Mouse (Mus musculus) MEL (cell line): Measurements from ENCODE around the gene Qrsl1. TPM values are rescaled to one million over a fixed set of nuclear protein-coding genes. Genes with fewer than 3 reads are reported as not detected.

Experiments
- DNase-seq: peaks from one replicate; pipeline ENCODE4 v3.0.0; 2011; ENCODE audit warnings: low read depth, low spot score
- H3K27ac ChIP-seq: 2 replicates; pipeline ENCODE4 v1.5.1; 2012; ENCODE audit warnings: low read depth, mild to moderate bottlenecking, control low read depth, low read length, moderate library complexity; ENCODE audit not compliant: control insufficient read depth
- H3K27me3 ChIP-seq, 2 experiments: fragments of 150-350 bp in 1 of 2; sonication (generic) in 1 of 2; 2 replicates each; pipeline ENCODE4 v1.6.1; 2012; ENCODE audit warnings: low read length in 2 of 2, mild to moderate bottlenecking in 2 of 2, improper control_type of control experiment in 1 of 2, moderate library complexity in 1 of 2; ENCODE audit not compliant: insufficient read depth in 2 of 2, control insufficient read depth in 1 of 2
- H3K36me3 ChIP-seq, 2 experiments: 2 replicates each; pipeline ENCODE4 v1.6.1; 2012 to 2014; ENCODE audit warnings: low read length in 2 of 2, improper control_type of control experiment in 1 of 2, inconsistent platforms in 1 of 2, mild to moderate bottlenecking in 1 of 2; ENCODE audit not compliant: insufficient read depth in 2 of 2, control insufficient read depth in 1 of 2
- H3K4me1 ChIP-seq, 2 experiments: fragments of 150-350 bp in 1 of 2; sonication (generic) in 1 of 2; 2 replicates each; pipeline ENCODE4 v1.6.1; 2012; ENCODE audit warnings: low read length in 2 of 2, improper control_type of control experiment in 1 of 2, mild to moderate bottlenecking in 1 of 2; ENCODE audit not compliant: insufficient read depth in 2 of 2, control insufficient read depth in 1 of 2
- H3K4me3 ChIP-seq, 2 experiments: fragments of 150-350 bp in 1 of 2; sonication (generic) in 1 of 2; 2 replicates each; pipeline ENCODE4 v1.5.1; 2012; ENCODE audit warnings: low read depth in 2 of 2, low read length in 2 of 2, mild to moderate bottlenecking in 2 of 2, moderate library complexity in 2 of 2, control low read depth in 1 of 2, improper control_type of control experiment in 1 of 2; ENCODE audit not compliant: control insufficient read depth in 1 of 2, insufficient read depth in 1 of 2
- H3K79me2 ChIP-seq: 2 replicates; pipeline ENCODE4 v1.6.1; 2012; ENCODE audit warnings: mild to moderate bottlenecking, low read length, moderate library complexity; ENCODE audit not compliant: control insufficient read depth, poor library complexity, insufficient read depth
- H3K9ac ChIP-seq: 2 replicates; pipeline ENCODE4 v1.6.1; 2012; ENCODE audit warnings: low read depth, mild to moderate bottlenecking, control low read depth, low read length, moderate library complexity; ENCODE audit not compliant: control insufficient read depth, poor library complexity, severe bottlenecking
- H3K9me3 ChIP-seq: fragments of 150-350 bp; sonication (generic); replicated peaks from 2 replicates; pipeline ENCODE4 v1.6.1; 2012; ENCODE audit warnings: mild to moderate bottlenecking, low read length, improper control_type of control experiment, moderate library complexity; ENCODE audit not compliant: insufficient read depth
- E2F4 ChIP-seq: IDR thresholded peaks from 2 replicates; pipeline ENCODE4 v1.6.1; 2011; ENCODE audit warnings: low read depth, low read length, improper control_type of control experiment, borderline replicate concordance
- ELF1 ChIP-seq: IDR thresholded peaks from 2 replicates; pipeline ENCODE4 v1.6.1; 2014; ENCODE audit warnings: low read depth, mild to moderate bottlenecking, inconsistent platforms, low read length, improper control_type of control experiment, moderate library complexity
- HCFC1 ChIP-seq: IDR thresholded peaks from 2 replicates; pipeline ENCODE4 v1.6.1; 2012; ENCODE audit warnings: low read depth, mild to moderate bottlenecking, inconsistent platforms, low read length, improper control_type of control experiment, moderate library complexity
- JUND ChIP-seq: IDR thresholded peaks from 2 replicates; pipeline ENCODE4 v1.6.1; 2011; ENCODE audit warnings: low read depth, mild to moderate bottlenecking, improper control_type of control experiment, low read length
- KAT2A ChIP-seq: conservative IDR thresholded peaks from 2 replicates; pipeline ENCODE4 v1.6.1; 2012; ENCODE audit warnings: low read depth, low read length, improper control_type of control experiment, inconsistent platforms
- MAX ChIP-seq: IDR thresholded peaks from 2 replicates; pipeline ENCODE4 v1.6.1; 2011; ENCODE audit warnings: low read length, improper control_type of control experiment
- MXI1 ChIP-seq: IDR thresholded peaks from 2 replicates; pipeline ENCODE4 v1.6.1; 2011; ENCODE audit warnings: mild to moderate bottlenecking, low read depth, low read length, improper control_type of control experiment
- MYC ChIP-seq: IDR thresholded peaks from 2 replicates; pipeline ENCODE4 v1.6.1; 2011; ENCODE audit warnings: low read depth, mild to moderate bottlenecking, low read length, improper control_type of control experiment, moderate library complexity
- NELFE ChIP-seq: IDR thresholded peaks from 2 replicates; pipeline ENCODE4 v1.6.1; 2011; ENCODE audit warnings: low read depth, low read length, improper control_type of control experiment
- NRF1 ChIP-seq: IDR thresholded peaks from 2 replicates; pipeline ENCODE4 v1.6.1; 2014; ENCODE audit warnings: low read depth, mild to moderate bottlenecking, inconsistent platforms, low read length, improper control_type of control experiment, moderate library complexity; ENCODE audit not compliant: poor library complexity, insufficient read depth, severe bottlenecking
- POLR2A ChIP-seq, 2 experiments: IDR thresholded peaks; 2 replicates each; pipeline ENCODE4 v1.6.1; 2011 to 2012; ENCODE audit warnings: low read length in 2 of 2, mild to moderate bottlenecking in 2 of 2, control low read depth in 1 of 2, improper control_type of control experiment in 1 of 2, low read depth in 1 of 2, moderate library complexity in 1 of 2; ENCODE audit not compliant: control insufficient read depth in 1 of 2, insufficient read depth in 1 of 2, poor library complexity in 1 of 2
- POLR2AphosphoS2 ChIP-seq: IDR thresholded peaks from 2 replicates; pipeline ENCODE4 v1.6.1; 2011; ENCODE audit warnings: low read length, improper control_type of control experiment
- RCOR1 ChIP-seq: IDR thresholded peaks from 2 replicates; pipeline ENCODE4 v1.6.1; 2012; ENCODE audit warnings: low read depth, mild to moderate bottlenecking, inconsistent platforms, low read length, improper control_type of control experiment
- SIN3A ChIP-seq: IDR thresholded peaks from 2 replicates; pipeline ENCODE4 v1.6.1; 2012; ENCODE audit warnings: low read length, improper control_type of control experiment, inconsistent platforms
- ZC3H11A ChIP-seq: IDR thresholded peaks from 2 replicates; pipeline ENCODE4 v1.6.1; 2012; ENCODE audit warnings: low read depth, mild to moderate bottlenecking, inconsistent platforms, low read length, improper control_type of control experiment
- ZNF384 ChIP-seq: IDR thresholded peaks from 2 replicates; pipeline ENCODE4 v1.6.1; 2012; ENCODE audit warnings: low read depth, mild to moderate bottlenecking, inconsistent platforms, low read length, improper control_type of control experiment
- polyA plus RNA-seq, 2 experiments: library from polyadenylated mRNA; stranded (reverse) in 1 of 2; unstranded in 1 of 2; fragments of >175 nt in 1 of 2; fragments of >200 nt in 1 of 2; gene quantifications; 2 replicates each; pipeline versions ENCODE4 v1.2.1 to v1.2.4; 2012; ENCODE audit warnings: low replicate concordance in 2 of 2, low read depth in 1 of 2; ENCODE audit not compliant: insufficient read length in 2 of 2, insufficient read depth in 1 of 2, missing spikeins in 1 of 2
- total RNA-seq: library from RNA; depleted of rRNA; stranded (reverse); fragments of 300-350 nt; gene quantifications from 2 replicates; pipeline ENCODE4 v1.2.3, GENCODE M21; 2012; rRNA removed

Gene Qrsl1
- total RNA-seq (19.1 and 19.4 TPM in 2 replicates), polyA plus RNA-seq (10 to 100 TPM in 1 of 2 experiments, not detected in 1; 19.5 TPM)

DNA sequence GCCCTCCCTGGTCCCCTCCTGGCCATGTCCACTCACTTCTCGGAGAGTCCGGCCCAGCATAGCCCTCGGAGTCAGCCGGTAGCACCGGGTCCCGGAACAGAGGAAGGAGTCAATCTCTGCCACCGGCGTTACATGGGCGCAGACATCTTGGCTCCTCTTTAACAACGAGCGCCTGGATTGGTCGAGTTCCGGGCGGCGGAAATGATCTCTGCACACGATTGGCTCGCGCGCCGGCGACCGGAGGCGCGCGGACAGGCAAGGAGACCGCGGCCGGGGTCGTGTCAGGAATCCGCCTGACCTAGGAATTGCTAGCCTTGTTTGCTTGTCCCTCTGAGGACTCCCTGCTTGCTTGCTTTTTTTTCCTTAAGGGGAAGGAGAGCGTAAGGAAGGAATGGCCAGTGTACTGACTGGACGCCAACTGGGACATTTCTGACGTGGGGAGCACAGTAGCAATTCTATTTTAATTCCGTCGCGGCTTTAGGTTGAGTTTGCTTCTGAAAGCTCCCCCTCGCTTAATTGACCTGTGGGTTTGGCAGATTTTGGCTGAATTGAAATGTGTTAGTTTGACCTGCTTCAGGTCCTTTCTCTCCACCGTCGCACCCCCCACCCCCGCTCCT is at the start of gene Qrsl1, which contains the start of gene Rtn4ip1:
Gene Qrsl1, minus strand, starts transcription at position 168 of the 617 bp plus-strand sequence.
Gene Rtn4ip1, plus strand, starts transcription at position 230 of the 617 bp plus-strand sequence.
- H3K4me1 ChIP-seq = peaks cover 2 to 9% of the 10 kb centered on the region in 2 experiments; a peak in 3 of 4 replicates
- H3K4me3 ChIP-seq = peak within 1 kb of the TSS; percentile 79 to 97

DNA sequence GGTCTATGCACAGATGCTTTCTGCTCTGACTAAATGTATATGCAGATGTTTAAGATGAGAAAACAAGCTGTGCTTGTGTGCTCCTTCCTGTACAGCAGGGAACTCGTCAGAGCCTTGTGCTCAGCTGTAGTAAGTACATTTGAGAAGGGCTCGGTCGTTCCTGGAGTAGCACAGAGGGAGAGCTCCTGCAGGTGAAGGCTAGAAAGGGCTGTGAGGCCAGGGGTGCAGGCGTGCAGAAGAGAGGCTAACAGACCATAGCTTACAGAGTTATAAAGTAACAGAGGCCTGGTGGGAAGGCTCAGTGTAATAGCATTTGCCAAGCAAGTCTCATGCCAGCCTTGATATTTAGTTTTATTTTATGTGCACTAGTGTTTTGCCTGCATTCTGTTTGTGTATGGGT is 43.9 kb upstream of the Qrsl1 start:
- H3K9me3 ChIP-seq = no peaks in the 10 kb centered on the region
- no peaks in the 10 kb centered on the region for H3K79me2 ChIP-seq
- no peak overlapping the region for H3K27ac ChIP-seq
- H3K9ac ChIP-seq = no peak overlapping the region
- no peak overlapping the region for H3K4me3 ChIP-seq
- H3K27me3 ChIP-seq = no peaks in the 10 kb centered on the region
- H3K36me3 ChIP-seq = peaks cover 0 to 1% of the 10 kb centered on the region in 2 experiments; a peak in 1 of 4 replicates
- no peak for TF ChIP-seq MAX
- no peak for TF ChIP-seq JUND
- no peak for TF ChIP-seq KAT2A
- no peak for TF ChIP-seq MYC
- DNase-seq = no peak
- H3K4me1 ChIP-seq = no peaks in the 10 kb centered on the region

More for the DNA sequence above, at the start of gene Qrsl1, which contains the start of gene Rtn4ip1:
- Histone ChIP-seq H3K27me3 (no peaks in the 10 kb centered on the region), H3K36me3 (peaks cover 0 to 13% of the 10 kb centered on the region in 2 experiments; a peak in 2 of 4 replicates), H3K79me2 (peaks cover 16% of the 10 kb centered on the region), H3K9ac (peak within 1 kb of the TSS; percentile 90), H3K9me3 (no peaks in the 10 kb centered on the region), H3K27ac (peak within 1 kb of the TSS; percentile 82)
- TF ChIP-seq ELF1 (peak; percentile 72), HCFC1 (peak; percentile 93), MAX (peak; percentile 15), SIN3A (peak; percentile 86), MYC (peak; percentile 77; the same call in 1 of the 2 replicates), POLR2A (IDR thresholded peaks at IDR 0.05; ENCODE audit: control insufficient read depth in 1 of 2, insufficient read depth in 1 of 2, low read depth in 1 of 2, low read length in 2 of 2, poor library complexity in 1 of 2) (peak; percentile 43 to 80; a peak in 3 of 4 replicates), E2F4 (0 out of 2 replicates have a peak, but pooled peaks have one; percentile 13), POLR2AphosphoS2 (no peak), NELFE (peak; percentile 49; the same call in 1 of the 2 replicates), JUND (no peak), KAT2A (peak; percentile 62; the same call in 1 of the 2 replicates), RCOR1 (no peak), MXI1 (peak; percentile 93), ZC3H11A (no peak), ZNF384 (no peak), NRF1 (no peak)
- peak; percentile 95 for DNase-seq
